Mouse (Mus musculus): ENCODE results near the gene Kif16b.

- TF ChIP-seq HCFC1 (IDR thresholded peaks at IDR 0.05; ENCODE audit: borderline replicate concordance, insufficient read depth, low read length) (no peak), CHD2 (IDR thresholded peaks at IDR 0.05; ENCODE audit: low read depth, low read length) (no peak), MAFK (IDR thresholded peaks at IDR 0.05; ENCODE audit: insufficient read depth, low read depth, low read length) (no peak)
These were observed 254.5 kb downstream of the Kif16b start for GRCm38 (mm10) chr2:142646863-142647262.
